Mouse (Mus musculus) liver, embryonic 14.5 days (tissue): ENCODE data around the gene Sbno2.

Experiments
- CTCF ChIP-seq: IDR thresholded peaks from 2 replicates; pipeline ENCODE4 v1.5.1; 2016; ENCODE audit warnings: antibody characterized with exemption, low read depth, control low read depth
- EP300 ChIP-seq: IDR thresholded peaks from 2 replicates; pipeline ENCODE4 v1.6.1; 2016; ENCODE audit warnings: antibody characterized with exemption, low read depth

DNA sequence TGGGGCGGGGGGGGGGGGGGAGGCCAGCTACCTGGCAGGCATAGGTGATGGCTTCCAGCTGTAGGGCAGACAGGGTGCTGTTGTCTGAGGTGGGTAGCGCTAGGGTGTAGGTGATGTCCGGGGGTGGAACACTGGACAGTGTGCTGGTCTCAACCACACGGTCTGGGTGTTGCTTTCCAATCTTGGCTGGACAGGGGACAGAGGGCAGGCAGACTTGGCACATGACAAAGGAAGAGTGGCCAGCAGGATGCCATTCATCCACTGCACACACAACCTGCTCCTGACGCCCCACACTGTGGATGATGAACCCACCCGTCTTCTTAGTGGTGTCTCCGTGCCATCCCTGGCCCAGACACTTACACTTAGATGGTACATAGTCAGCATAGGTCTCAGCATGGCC is 36.1 kb downstream of the Sbno2 start:
- TF ChIP-seq CTCF (no peak), EP300 (no peak)
